Mouse (Mus musculus): ENCODE data around the gene Gm20817. TPM values are rescaled to one million over a fixed set of nuclear protein-coding genes. Genes with fewer than 3 reads are reported as not detected.
"Not testable (repeated sequence)": the region's sequence is repeated elsewhere in the genome, so short reads cannot be mapped to it uniquely, and the experiment has no call there.

The Gm20817 gene
- polyA plus RNA-seq (2015; fragmentation: Nextera tagmentation; extraction: Ambion mirVana) = not detected in 2 replicates

GRCm38 (mm10) chrY:68832628-68833027 is at the start of gene Gm20817:
TSS of gene Gm20817 (minus strand) at chrY:68832728.
- H3K27ac ChIP-seq (replicated peaks); H3K9me3 ChIP-seq; H3K36me3 ChIP-seq; H3K4me3 ChIP-seq; H3K4me2 ChIP-seq; H3K9ac ChIP-seq; ATAC-seq (ENCODE audit: extremely low read depth, insufficient number of reproducible peaks, low FRiP score, low TSS enrichment); H3K4me1 ChIP-seq; H3K27me3 ChIP-seq (replicated peaks): not testable (repeated sequence)
- WGBS = no CpG with 5 or more reads among the region's 5 CpGs
